24 mouse cellular contexts compared by ENCODE assay signal in genomic region chr15:40436688-40437087, GRCm38 (mm10).
DNase-seq lines count a peak whose midpoint lies in the region; ATAC-seq lines count a peak whose summit lies in the region.
"Had no signal": no experiment of that assay in that cellular context is flagged by ENCODE, and none has a peak within 500 bp of the region (broad histone marks: within the 10 kb centered on the region; RNA-seq: fewer than 3 reads in every experiment).

No protein-coding gene starts in this region.

- DNase-seq in hindbrain, embryonic 11.5 days (ENCODE audit: low spot score), result peak; percentile 1
- DNase-seq in hindbrain, embryonic 10.5 days (ENCODE audit: low spot score), result no peak
- peak; percentile 18 for DNase-seq in retina, embryonic 14.5 days (ENCODE audit: low spot score)
- DNase-seq in retina, postnatal 1 day, result no peak
- no peak for DNase-seq in natural killer cell, adult 2 months (ENCODE audit: low spot score in 2 of 2)
- DNase-seq: adrenal gland, postnatal 36 days; B cell, adult 2 months; cerebellum, adult 18-20 months; cerebellum, postnatal 14 days; heart, postnatal 4 days; kidney, adult 8-10 months; kidney, postnatal 14 days; lung, adult 18-20 months; lung, postnatal 10 days; thymus, postnatal 4 days had no signal

- H3K4me3 ChIP-seq in hindbrain, embryonic 11.5 days (ENCODE audit: low read depth, low read length), result no peak overlapping the region
- H3K4me3 ChIP-seq in hindbrain, embryonic 10.5 days, result no peak overlapping the region
- no peak overlapping the region for H3K4me3 ChIP-seq in midbrain, embryonic 12.5 days
- H3K4me3 ChIP-seq: heart, embryonic 10.5 days; intestine, embryonic 15.5 days; liver, embryonic 12.5 days; stomach, embryonic 15.5 days had no signal

- no peaks in the 10 kb centered on the region for H3K4me1 ChIP-seq in hindbrain, embryonic 11.5 days (replicated peaks; ENCODE audit: control insufficient read depth, insufficient read depth, low read length)
- 0 out of 2 replicates have a peak, but pooled peaks cover 3% of the 10 kb centered on the region for H3K4me1 ChIP-seq in hindbrain, embryonic 10.5 days (replicated peaks)
- H3K4me1 ChIP-seq in midbrain, embryonic 12.5 days, result no peaks in the 10 kb centered on the region; the same call in 1 of the 2 replicates
- H3K4me1 ChIP-seq: heart, embryonic 10.5 days; intestine, embryonic 15.5 days; liver, embryonic 12.5 days; stomach, embryonic 15.5 days had no signal

- 53% methylated on average over 3 of the region's 3 CpGs for WGBS in hindbrain, embryonic 11.5 days
- WGBS in hindbrain, embryonic 10.5 days, result 48% methylated on average over 3 of the region's 3 CpGs
- WGBS in midbrain, embryonic 12.5 days, result 35% methylated on average over 3 of the region's 3 CpGs

- H3K9me3 ChIP-seq in hindbrain, embryonic 11.5 days (ENCODE audit: control insufficient read depth, low read length), result no peaks in the 10 kb centered on the region
- H3K9me3 ChIP-seq in hindbrain, embryonic 10.5 days, result no peaks in the 10 kb centered on the region
- no peaks in the 10 kb centered on the region for H3K9me3 ChIP-seq in midbrain, embryonic 12.5 days
- H3K9me3 ChIP-seq: G1E; heart, embryonic 10.5 days; intestine, embryonic 15.5 days; liver, embryonic 12.5 days; stomach, embryonic 15.5 days had no signal

- no peaks in the 10 kb centered on the region for H3K36me3 ChIP-seq in hindbrain, embryonic 11.5 days (ENCODE audit: control insufficient read depth, insufficient read depth, low read length)
- H3K36me3 ChIP-seq in hindbrain, embryonic 10.5 days, result no peaks in the 10 kb centered on the region
- no peaks in the 10 kb centered on the region for H3K36me3 ChIP-seq in midbrain, embryonic 12.5 days
- H3K36me3 ChIP-seq: G1E; heart, embryonic 10.5 days; intestine, embryonic 15.5 days; liver, embryonic 12.5 days; stomach, embryonic 15.5 days had no signal

- H3K27ac ChIP-seq in hindbrain, embryonic 11.5 days (ENCODE audit: low read depth, low read length), result no peak overlapping the region
- H3K27ac ChIP-seq in hindbrain, embryonic 10.5 days, result no peak overlapping the region
- H3K27ac ChIP-seq in midbrain, embryonic 12.5 days (replicated peaks), result no peak overlapping the region
- H3K27ac ChIP-seq: heart, embryonic 10.5 days; intestine, embryonic 15.5 days; liver, embryonic 12.5 days; stomach, embryonic 15.5 days had no signal

- no peaks in the 10 kb centered on the region for H3K27me3 ChIP-seq in hindbrain, embryonic 11.5 days (ENCODE audit: control insufficient read depth, insufficient read depth, low read length)
- H3K27me3 ChIP-seq in hindbrain, embryonic 10.5 days (ENCODE audit: insufficient read depth, poor library complexity, severe bottlenecking), result no peaks in the 10 kb centered on the region
- H3K27me3 ChIP-seq in midbrain, embryonic 12.5 days, result no peaks in the 10 kb centered on the region
- H3K27me3 ChIP-seq: CH12.LX; intestine, embryonic 15.5 days; liver, embryonic 12.5 days; Patski; stomach, embryonic 15.5 days had no signal

- no peak for ATAC-seq in hindbrain, embryonic 11.5 days (ENCODE audit: low FRiP score)
- ATAC-seq in midbrain, embryonic 12.5 days (ENCODE audit: low FRiP score, low read depth), result 0 out of 2 replicates have a peak, but pooled peaks have one; percentile 58
- no peak for ATAC-seq in cerebellum, adult (ENCODE audit: insufficient number of reproducible peaks, low FRiP score, low TSS enrichment)
- ATAC-seq: intestine, embryonic 15.5 days; liver, embryonic 12.5 days; Patski had no signal

- no peak overlapping the region for H3K4me2 ChIP-seq in hindbrain, embryonic 11.5 days (replicated peaks; ENCODE audit: low read depth, low read length)
- no peak overlapping the region for H3K4me2 ChIP-seq in midbrain, embryonic 12.5 days (replicated peaks)
- H3K4me2 ChIP-seq: intestine, embryonic 15.5 days; liver, embryonic 12.5 days; stomach, embryonic 15.5 days had no signal

- H3K9ac ChIP-seq in hindbrain, embryonic 11.5 days (ENCODE audit: low read depth, low read length), result no peak overlapping the region
- H3K9ac ChIP-seq in midbrain, embryonic 12.5 days (replicated peaks), result no peak overlapping the region
- H3K9ac ChIP-seq: intestine, embryonic 15.5 days; liver, embryonic 12.5 days; stomach, embryonic 15.5 days had no signal

Comparison
In these comparisons a context has a peak if more than half of its experiments do, and no peak if none do; other contexts are left out.
1. DNase-seq: peak in hindbrain, embryonic 11.5 days (single experiment) and retina, embryonic 14.5 days (single experiment); none in hindbrain, embryonic 10.5 days (single experiment), retina, postnatal 1 day (single experiment) and natural killer cell, adult 2 months (0 of 2).